ENCODE assay signal across 22 mouse cellular contexts in the genomic region with DNA sequence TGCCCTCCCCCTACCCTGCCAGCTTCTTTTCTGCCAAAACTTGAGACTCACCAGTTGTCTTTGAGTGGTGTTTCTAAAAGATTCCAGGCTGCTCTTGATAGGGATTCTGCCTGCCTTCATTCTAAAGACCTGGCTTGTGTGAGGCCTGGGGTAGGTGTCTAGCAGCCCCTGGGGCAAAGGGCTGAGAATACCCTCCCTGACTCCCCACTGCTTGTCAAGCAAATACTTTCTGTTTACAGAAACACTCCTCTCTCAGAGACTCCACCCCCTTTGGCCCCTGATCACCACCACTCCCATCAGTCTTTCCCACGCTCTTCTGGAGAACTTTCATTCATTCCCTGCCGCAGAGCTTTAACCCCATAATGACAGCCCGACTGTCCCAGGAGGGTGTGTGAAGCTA. TPM values are rescaled to one million over a fixed set of nuclear protein-coding genes. Genes with fewer than 3 reads are reported as not detected.
A peak's percentile ranks its signal among the peaks of the same experiment; 100 is the strongest.
DNase-seq lines count a peak whose midpoint lies in the region; ATAC-seq and TF ChIP-seq lines count a peak whose summit lies in the region.
"Had no signal": no experiment of that assay in that cellular context is flagged by ENCODE, and none has a peak within 500 bp of the region (broad histone marks: within the 10 kb centered on the region; RNA-seq: fewer than 3 reads in every experiment).

No protein-coding gene starts in this region.

- no peaks in the 10 kb centered on the region for H3K36me3 ChIP-seq in intestine, embryonic 15.5 days
- H3K36me3 ChIP-seq in intestine, postnatal 0 days (ENCODE audit: control insufficient read depth, insufficient read depth) = no peaks in the 10 kb centered on the region
- H3K36me3 ChIP-seq in liver, adult 2 months (ENCODE audit: control insufficient read depth, insufficient read depth, low read length) = no peaks in the 10 kb centered on the region
- H3K36me3 ChIP-seq in lung, embryonic 14.5 days (ENCODE audit: insufficient read depth) = no peaks in the 10 kb centered on the region
- no peaks in the 10 kb centered on the region for H3K36me3 ChIP-seq in stomach, embryonic 16.5 days (ENCODE audit: control insufficient read depth, insufficient read depth, low read length)
- H3K36me3 ChIP-seq in midbrain, embryonic 11.5 days (ENCODE audit: control insufficient read depth, insufficient read depth, low read length) = no peaks in the 10 kb centered on the region
- H3K36me3 ChIP-seq: limb, embryonic 15.5 days; midbrain, embryonic 12.5 days had no signal

- no peak for TF ChIP-seq POLR2A in liver, adult 2 months (IDR thresholded peaks at IDR 0.05; ENCODE audit: extremely low read depth, insufficient read depth, low read length)

- H3K4me2 ChIP-seq in intestine, embryonic 15.5 days (replicated peaks) = no peak overlapping the region
- no peak overlapping the region for H3K4me2 ChIP-seq in intestine, postnatal 0 days (replicated peaks; ENCODE audit: low read depth)
- no peak overlapping the region for H3K4me2 ChIP-seq in lung, embryonic 14.5 days
- H3K4me2 ChIP-seq in stomach, embryonic 16.5 days (ENCODE audit: low read depth, low read length) = no peak overlapping the region
- no peak overlapping the region for H3K4me2 ChIP-seq in midbrain, embryonic 11.5 days
- H3K4me2 ChIP-seq: heart, embryonic 11.5 days; limb, embryonic 15.5 days; midbrain, embryonic 12.5 days had no signal

- H3K9ac ChIP-seq in intestine, embryonic 15.5 days = no peak overlapping the region
- H3K9ac ChIP-seq in intestine, postnatal 0 days (ENCODE audit: low read depth, low read length) = no peak overlapping the region
- no peak overlapping the region for H3K9ac ChIP-seq in liver, adult 2 months (ENCODE audit: low read depth, low read length)
- no peak overlapping the region for H3K9ac ChIP-seq in lung, embryonic 14.5 days
- H3K9ac ChIP-seq in stomach, embryonic 16.5 days (ENCODE audit: low read length) = no peak overlapping the region
- H3K9ac ChIP-seq in midbrain, embryonic 11.5 days (ENCODE audit: low read length) = no peak overlapping the region
- H3K9ac ChIP-seq: forebrain, postnatal 0 days; limb, embryonic 15.5 days; midbrain, embryonic 12.5 days had no signal

- TF ChIP-seq CTCF in intestine, postnatal 0 days (IDR thresholded peaks at IDR 0.05; ENCODE audit: low read depth) = no peak
- no peak for TF ChIP-seq CTCF in liver, adult 2 months (IDR thresholded peaks at IDR 0.05; ENCODE audit: low read depth, low read length)
- TF ChIP-seq CTCF in lung, embryonic 14.5 days (IDR thresholded peaks at IDR 0.05; ENCODE audit: low read depth) = no peak

- H3K9me3 ChIP-seq in intestine, embryonic 15.5 days = no peaks in the 10 kb centered on the region
- no peaks in the 10 kb centered on the region for H3K9me3 ChIP-seq in intestine, postnatal 0 days (ENCODE audit: control insufficient read depth)
- no peaks in the 10 kb centered on the region for H3K9me3 ChIP-seq in lung, embryonic 14.5 days (ENCODE audit: low read depth, low read length)
- H3K9me3 ChIP-seq in stomach, embryonic 16.5 days (replicated peaks; ENCODE audit: control insufficient read depth, low read length) = no peaks in the 10 kb centered on the region
- H3K9me3 ChIP-seq in midbrain, embryonic 11.5 days (ENCODE audit: control insufficient read depth, low read length) = no peaks in the 10 kb centered on the region
- H3K9me3 ChIP-seq: limb, embryonic 15.5 days; midbrain, embryonic 12.5 days had no signal

- ATAC-seq in intestine, embryonic 15.5 days = peak; percentile 16; the same call in 1 of the 2 replicates
- no peak for ATAC-seq in intestine, postnatal 0 days
- ATAC-seq in lung, embryonic 14.5 days (ENCODE audit: insufficient read depth) = peak; percentile 71
- 0 out of 2 replicates have a peak, but pooled peaks have one; percentile 21 for ATAC-seq in stomach, embryonic 16.5 days (ENCODE audit: insufficient read depth, low FRiP score)
- no peak for ATAC-seq in midbrain, embryonic 11.5 days (ENCODE audit: low FRiP score)
- ATAC-seq: forebrain, postnatal 0 days; inflammation-experienced regulatory T-cells, adult 6 months had no signal

- 24% methylated on average over 3 of the region's 3 CpGs for WGBS in intestine, embryonic 15.5 days
- WGBS in intestine, postnatal 0 days = 12% methylated on average over 3 of the region's 3 CpGs
- 10% methylated on average over 3 of the region's 3 CpGs for WGBS in liver, adult 2 months
- 5% methylated on average over 3 of the region's 3 CpGs for WGBS in lung, embryonic 14.5 days
- 12% methylated on average over 3 of the region's 3 CpGs for WGBS in stomach, embryonic 16.5 days
- WGBS in midbrain, embryonic 11.5 days = 45% methylated on average over 3 of the region's 3 CpGs

- peaks cover 20% of the 10 kb centered on the region for H3K4me1 ChIP-seq in intestine, embryonic 15.5 days (replicated peaks)
- H3K4me1 ChIP-seq in intestine, postnatal 0 days (replicated peaks; ENCODE audit: control insufficient read depth, insufficient read depth, low read length) = 0 out of 2 replicates have a peak, but pooled peaks cover 3% of the 10 kb centered on the region
- H3K4me1 ChIP-seq in liver, adult 2 months (ENCODE audit: control insufficient read depth, insufficient read depth, low read length) = peaks cover 5% of the 10 kb centered on the region
- peaks cover 10% of the 10 kb centered on the region; the same call in 1 of the 2 replicates for H3K4me1 ChIP-seq in lung, embryonic 14.5 days (ENCODE audit: insufficient read depth)
- peaks cover 10% of the 10 kb centered on the region; the same call in 1 of the 2 replicates for H3K4me1 ChIP-seq in stomach, embryonic 16.5 days (ENCODE audit: control insufficient read depth, insufficient read depth, low read length)
- peaks cover 11% of the 10 kb centered on the region for H3K4me1 ChIP-seq in midbrain, embryonic 11.5 days (ENCODE audit: control insufficient read depth, insufficient read depth, low read length)

- H3K4me3 ChIP-seq in intestine, embryonic 15.5 days (replicated peaks) = no peak overlapping the region
- no peak overlapping the region for H3K4me3 ChIP-seq in intestine, postnatal 0 days (ENCODE audit: low read depth, low read length)
- no peak overlapping the region for H3K4me3 ChIP-seq in liver, adult 2 months (ENCODE audit: insufficient read depth, low read depth, low read length)
- no peak overlapping the region for H3K4me3 ChIP-seq in lung, embryonic 14.5 days (ENCODE audit: low read depth, low read length)
- no peak overlapping the region for H3K4me3 ChIP-seq in stomach, embryonic 16.5 days (replicated peaks; ENCODE audit: low read length)
- H3K4me3 ChIP-seq in midbrain, embryonic 11.5 days (ENCODE audit: low read depth, low read length) = no peak overlapping the region
- H3K4me3 ChIP-seq: limb, embryonic 15.5 days; midbrain, embryonic 12.5 days; myocyte had no signal

- DNase-seq in liver, adult 2 months (ENCODE audit: extremely low read depth, low read depth, low spot score) = peak; percentile 79
- peak; percentile 68 for DNase-seq in lung, embryonic 14.5 days
- no peak for DNase-seq in midbrain, embryonic 11.5 days (ENCODE audit: low spot score, missing footprints)
- DNase-seq in B cell, adult 2 months = no peak
- DNase-seq in thymus, postnatal 10 days (ENCODE audit: low spot score in 2 of 2) = no peak
- DNase-seq: adrenal gland, postnatal 10 days; cerebellum, postnatal 10 days; forebrain, postnatal 0 days; gastrocnemius, postnatal 25 days; kidney, postnatal 14 days; layer of hippocampus, adult 9-11 months; thymus, postnatal 36 days had no signal

- H3K27ac ChIP-seq in intestine, embryonic 15.5 days = no peak overlapping the region
- H3K27ac ChIP-seq in intestine, postnatal 0 days (ENCODE audit: low read depth, low read length) = no peak overlapping the region
- H3K27ac ChIP-seq in liver, adult 2 months (replicated peaks; ENCODE audit: insufficient read depth, low read depth, low read length) = no peak overlapping the region
- H3K27ac ChIP-seq in lung, embryonic 14.5 days (ENCODE audit: low read depth) = no peak overlapping the region
- no peak overlapping the region for H3K27ac ChIP-seq in stomach, embryonic 16.5 days (ENCODE audit: low read length)
- H3K27ac ChIP-seq in midbrain, embryonic 11.5 days (ENCODE audit: low read depth, low read length) = no peak overlapping the region
- H3K27ac ChIP-seq: limb, embryonic 15.5 days; midbrain, embryonic 12.5 days had no signal

- H3K79me2 ChIP-seq in liver, adult 2 months (ENCODE audit: control insufficient read depth, insufficient read depth, low read length) = peaks cover 5% of the 10 kb centered on the region; the same call in 1 of the 2 replicates

- H3K27me3 ChIP-seq in intestine, embryonic 15.5 days (replicated peaks) = peaks cover 21% of the 10 kb centered on the region
- peaks cover 10% of the 10 kb centered on the region for H3K27me3 ChIP-seq in intestine, postnatal 0 days (replicated peaks; ENCODE audit: control insufficient read depth, insufficient read depth, low read length)
- no peaks in the 10 kb centered on the region for H3K27me3 ChIP-seq in liver, adult 2 months (ENCODE audit: control insufficient read depth, insufficient read depth, low read length)
- peaks cover 32% of the 10 kb centered on the region for H3K27me3 ChIP-seq in lung, embryonic 14.5 days (ENCODE audit: insufficient read depth, low read length)
- peaks cover 31% of the 10 kb centered on the region for H3K27me3 ChIP-seq in stomach, embryonic 16.5 days (ENCODE audit: control insufficient read depth, insufficient read depth, low read length)
- peaks cover 40% of the 10 kb centered on the region for H3K27me3 ChIP-seq in midbrain, embryonic 11.5 days (ENCODE audit: control insufficient read depth, insufficient read depth, low read length)

RNA-seq across cellular contexts. Expression of gene Ripk4, which starts 2.9 kb away (rescaled TPM):
- 19.6 and 21.7 TPM in 2 replicates for polyA plus RNA-seq in intestine, embryonic 15.5 days (2015; fragmentation: Nextera tagmentation; extraction: Ambion mirVana)
- polyA plus RNA-seq in intestine, postnatal 0 days (2015; fragmentation: Nextera tagmentation; extraction: Ambion mirVana) = 11.9 and 12.9 TPM in 2 replicates
- 6.2 and 6.4 TPM in 2 replicates for total RNA-seq in liver, adult 2 months (2014; rRNA removed)
- 3.1 and 3.6 TPM in 2 replicates for polyA plus RNA-seq in liver, adult 2 months (2012; rRNA removed)
- polyA plus RNA-seq in lung, embryonic 14.5 days (2014; fragmentation: Nextera tagmentation; extraction: Ambion mirVana) = 11.6 and 12.9 TPM in 2 replicates
- polyA plus RNA-seq in stomach, embryonic 16.5 days (2015; fragmentation: Nextera tagmentation; extraction: Ambion mirVana) = 31.2 and 42.7 TPM in 2 replicates
- 0.57 and 0.94 TPM in 2 replicates for polyA plus RNA-seq in midbrain, embryonic 11.5 days (2014; fragmentation: Nextera tagmentation; extraction: Ambion mirVana)
- total RNA-seq: gastrocnemius, postnatal 25 days; hematopoietic stem cell, adult 5-6 weeks; neutrophil, adult 5-6 weeks had no signal
- polyA plus RNA-seq: myocyte had no signal

Comparison
In these comparisons a context has a peak if more than half of its experiments do, and no peak if none do; other contexts are left out.
1. ATAC-seq: peak in intestine, embryonic 15.5 days (single experiment), lung, embryonic 14.5 days (single experiment) and stomach, embryonic 16.5 days (single experiment); none in intestine, postnatal 0 days (single experiment) and midbrain, embryonic 11.5 days (single experiment).
2. DNase-seq: peak in liver, adult 2 months (single experiment) and lung, embryonic 14.5 days (single experiment); none in midbrain, embryonic 11.5 days (single experiment), B cell, adult 2 months (0 of 2) and thymus, postnatal 10 days (0 of 2).